Mouse (Mus musculus) lung, postnatal 0 days (tissue): ENCODE results near the gene Gm20388.

ENCODE experiments used
- CTCF ChIP-seq: IDR thresholded peaks from 2 replicates; pipeline ENCODE4 v1.5.1; 2016; ENCODE audit warnings: antibody characterized with exemption, mild to moderate bottlenecking
- EP300 ChIP-seq: IDR thresholded peaks from 2 replicates; pipeline ENCODE4 v1.6.1; 2016; ENCODE audit warnings: antibody characterized with exemption, mild to moderate bottlenecking, control low read depth

- TF ChIP-seq CTCF (peak; percentile 94), EP300 (no peak)
Measured at GRCm38 (mm10) chr8:121850018-121850417, 1939.4 kb downstream of the Gm20388 start.
